Mouse (Mus musculus): ENCODE measurements around the gene Slfn14.
"Not testable (repeated sequence)": the region's sequence is repeated elsewhere in the genome, so short reads cannot be mapped to it uniquely, and the experiment has no call there.

Slfn14 gene

DNA sequence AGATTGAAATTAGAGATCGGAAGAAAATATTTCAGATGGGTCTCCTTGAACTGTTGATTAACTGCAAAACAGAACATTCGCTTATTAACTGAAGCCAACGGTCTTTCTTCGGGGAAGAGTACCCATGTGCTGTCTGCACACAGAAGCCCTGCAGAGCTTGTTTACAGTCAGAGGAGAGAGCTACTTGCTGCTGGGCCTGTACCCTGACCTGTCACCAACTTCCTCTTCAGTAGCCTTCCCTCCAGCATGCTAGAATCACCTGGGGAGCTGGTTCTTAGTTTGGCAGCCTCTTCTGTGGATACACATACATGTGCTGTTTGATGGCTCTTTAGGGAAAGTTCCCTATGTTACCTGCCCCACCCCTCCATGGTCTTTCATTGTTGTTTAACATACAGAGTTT, 899 bp downstream of the Slfn14 start:
- no peak for DNase-seq (ENCODE audit: low read depth, low spot score)

DNA sequence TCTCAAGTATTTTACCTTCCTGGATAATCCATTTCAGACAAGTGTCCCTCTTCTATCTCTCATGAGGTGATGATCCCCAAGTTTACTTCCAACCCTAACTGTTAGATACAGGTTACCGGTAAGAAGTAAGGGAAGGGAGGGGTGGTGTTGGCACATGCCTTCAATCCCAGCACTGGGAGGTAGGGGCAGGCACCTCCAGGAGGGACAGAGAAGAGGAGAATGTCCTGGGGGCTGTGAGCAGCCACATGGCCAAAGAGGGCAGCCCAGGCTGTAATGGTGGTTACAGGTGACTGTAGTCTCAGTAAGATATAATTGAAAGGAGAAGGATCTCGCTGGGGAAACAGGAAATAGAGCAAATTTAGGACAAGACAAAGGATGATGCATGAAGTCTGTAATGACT, 4.4 kb downstream of the Slfn14 start:
- DNase-seq (ENCODE audit: low read depth, low spot score): no peak

- DNase-seq (ENCODE audit: low read depth, low spot score): no peak
Measured at GRCm38 (mm10) chr11:83279691-83280090, 6.8 kb downstream of the Slfn14 start.

DNA sequence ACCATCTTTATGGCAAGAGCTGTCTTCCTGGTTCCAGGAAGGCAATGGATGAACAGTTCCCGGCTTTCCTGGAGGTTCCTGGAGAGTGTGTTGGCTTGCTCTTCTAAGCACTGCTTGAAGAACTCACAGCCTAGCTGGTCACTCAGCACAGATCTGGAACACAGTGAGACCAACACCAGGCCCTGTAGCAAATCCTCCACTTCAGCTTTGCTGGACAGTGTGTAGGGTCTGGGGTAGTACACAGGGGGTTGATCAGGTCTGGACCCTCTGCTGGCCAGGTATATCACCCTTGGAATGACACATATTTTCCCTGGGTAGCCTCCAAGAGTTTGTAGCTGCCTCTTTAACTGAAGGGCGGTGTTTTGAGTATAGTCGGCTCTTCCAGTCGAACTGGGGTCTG, 7.5 kb downstream of the Slfn14 start:
- no peak for DNase-seq (ENCODE audit: low read depth, low spot score)

DNA sequence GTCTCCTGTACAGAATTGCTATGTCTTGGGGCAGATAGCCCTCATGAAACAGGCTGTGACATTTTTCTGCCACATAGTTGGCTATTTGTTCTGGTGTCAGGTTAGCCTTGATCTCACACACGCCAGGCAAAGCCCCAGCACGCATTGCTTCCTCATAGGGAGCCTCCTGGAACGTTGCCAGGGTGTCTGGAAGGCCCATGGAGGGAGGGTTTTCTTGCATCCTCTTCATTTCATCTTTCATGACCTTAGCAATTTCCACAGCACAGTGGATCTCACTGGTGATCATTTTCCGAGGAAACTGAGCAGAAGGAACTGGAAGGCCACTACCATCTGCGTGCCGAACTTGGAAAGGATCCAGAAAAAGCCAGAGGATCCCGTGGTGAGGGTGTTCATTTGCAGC, 10.3 kb downstream of the Slfn14 start:
- DNase-seq (ENCODE audit: low read depth, low spot score): no peak

DNA sequence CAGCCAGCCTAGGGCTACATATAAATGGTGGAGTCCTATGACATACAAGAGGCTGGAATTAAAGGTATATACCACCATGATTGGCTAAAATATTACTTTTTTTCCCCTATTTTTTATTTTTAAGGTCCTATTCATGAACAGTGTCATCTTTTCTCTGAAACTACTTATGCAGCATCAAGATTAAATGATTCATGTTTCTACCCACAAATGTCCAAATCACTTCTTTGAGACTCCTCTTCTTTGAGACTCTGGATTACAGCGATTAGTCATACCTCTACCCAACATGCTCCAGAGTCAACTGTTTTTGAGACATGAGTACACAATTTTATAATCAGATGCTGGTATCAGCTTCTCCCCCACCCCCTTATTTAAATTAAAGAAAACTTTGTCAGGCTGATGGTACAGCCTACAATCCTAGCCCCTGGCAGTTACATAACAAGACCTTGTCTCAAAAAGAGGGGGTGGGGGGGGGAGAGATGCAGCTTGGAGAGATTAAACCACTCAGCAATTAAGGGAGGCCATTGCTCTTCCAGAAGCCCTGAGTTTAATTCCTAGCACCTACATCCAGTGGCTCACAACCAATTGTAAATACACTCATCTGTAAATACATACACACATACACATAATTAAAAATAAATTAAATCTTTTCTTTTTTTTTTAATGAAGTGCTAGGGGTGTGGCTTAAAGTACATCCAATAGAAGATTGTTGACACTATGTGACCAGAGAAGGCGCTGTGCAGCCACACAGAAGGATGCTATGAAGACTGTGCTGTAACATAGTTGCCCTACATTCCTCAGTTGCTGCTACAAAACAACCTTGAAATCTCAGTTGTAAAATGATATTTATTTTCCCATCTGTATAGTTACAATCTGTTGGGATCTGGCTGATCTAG, 14.3 kb downstream of the Slfn14 start:
- peak; percentile 79 for DNase-seq (ENCODE audit: low read depth, low spot score)

GRCm38 (mm10) chr11:83271151-83271950, 15.2 kb downstream of the Slfn14 start:
- peak; percentile 91 for DNase-seq (ENCODE audit: low read depth, low spot score)

- no peak for DNase-seq (ENCODE audit: low read depth, low spot score)
Measured at GRCm38 (mm10) chr11:83270842-83271150, 15.7 kb downstream of the Slfn14 start.

GRCm38 (mm10) chr11:83263146-83263545, 23.4 kb downstream of the Slfn14 start:
- DNase-seq (ENCODE audit: low read depth, low spot score): peak; percentile 64

DNA sequence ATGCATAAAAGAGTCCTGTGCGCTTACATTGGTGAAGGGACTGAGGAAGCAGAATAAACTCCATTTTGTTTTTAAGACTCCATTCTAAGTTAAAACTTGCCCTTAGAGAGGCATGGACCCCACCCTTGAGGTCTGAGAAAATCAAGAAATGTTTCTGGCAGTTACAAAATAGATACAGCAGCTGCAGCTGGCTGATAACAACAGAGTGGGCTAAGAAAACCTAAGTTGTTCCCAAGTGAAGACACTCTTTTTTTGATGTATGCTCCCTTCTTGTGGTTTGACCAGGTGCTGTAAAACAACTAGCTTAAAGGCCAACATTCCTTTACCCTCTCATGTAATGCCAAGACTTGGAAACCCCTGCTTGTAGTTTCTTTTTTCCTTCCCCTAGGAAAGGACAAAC, 23.9 kb downstream of the Slfn14 start:
- no peak for DNase-seq (ENCODE audit: low read depth, low spot score)

DNA sequence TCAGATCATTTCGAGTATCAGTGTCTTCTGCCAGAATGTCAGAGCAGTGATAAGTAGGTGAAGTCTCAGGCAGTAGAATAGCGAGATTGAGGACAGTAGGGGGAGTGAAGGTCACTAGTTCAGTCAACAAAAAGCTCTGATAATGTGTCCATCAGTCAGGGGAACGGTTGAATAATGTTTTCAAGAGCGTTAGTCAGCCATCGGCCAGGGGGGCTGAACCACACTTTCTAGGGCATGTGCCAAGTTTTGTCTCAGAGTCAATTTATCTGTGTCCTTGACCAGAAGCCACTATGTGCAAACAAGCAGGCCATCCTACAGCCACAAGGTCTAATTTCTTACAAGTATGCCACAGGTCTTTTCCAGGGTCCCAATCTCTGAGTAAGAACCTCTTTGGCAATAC, 29.3 kb downstream of the Slfn14 start:
- DNase-seq (ENCODE audit: low read depth, low spot score): not testable (repeated sequence)

DNA sequence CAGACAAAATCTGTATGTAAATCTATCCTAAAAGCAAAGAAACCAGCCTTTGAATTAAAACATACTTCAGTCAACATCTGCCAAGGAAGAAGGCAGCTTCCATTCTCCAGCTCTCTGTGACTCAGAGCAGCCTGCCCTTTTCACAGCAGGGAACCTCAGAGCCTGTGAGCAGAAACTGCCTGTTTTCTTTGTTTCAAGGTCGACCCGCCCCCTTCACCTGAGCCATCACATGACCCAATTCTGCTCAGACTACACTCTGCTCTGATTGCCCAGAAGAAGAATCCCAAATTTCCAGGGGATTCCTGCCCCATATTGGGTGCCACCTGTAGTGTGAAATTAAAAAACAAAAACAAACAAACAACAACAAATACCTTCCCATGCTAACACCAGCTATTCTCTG, 46.7 kb downstream of the Slfn14 start:
- DNase-seq (ENCODE audit: low read depth, low spot score): no peak

DNA sequence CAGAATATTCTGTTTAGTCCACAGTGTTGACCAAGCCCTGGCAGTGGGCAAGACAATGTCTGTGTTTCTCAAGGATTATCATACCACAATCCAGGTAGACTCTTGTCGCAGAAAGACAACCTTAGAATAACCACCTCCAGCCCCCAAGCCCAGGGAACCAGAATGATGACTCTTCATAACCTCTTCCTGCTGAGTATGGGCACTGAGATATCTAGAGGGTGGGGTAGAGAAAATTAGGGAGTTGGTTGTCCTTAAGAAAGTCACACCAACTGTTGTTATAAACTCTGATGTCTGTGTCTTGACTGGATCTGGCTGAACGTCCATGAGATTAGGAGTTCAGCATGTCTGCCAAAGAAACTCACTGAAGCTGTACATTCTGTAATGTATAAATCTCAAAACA, 48.1 kb downstream of the Slfn14 start:
- DNase-seq (ENCODE audit: low read depth, low spot score): no peak

GRCm38 (mm10) chr11:83237390-83237789, 49.1 kb downstream of the Slfn14 start:
- not testable (repeated sequence) for DNase-seq (ENCODE audit: low read depth, low spot score)

DNA sequence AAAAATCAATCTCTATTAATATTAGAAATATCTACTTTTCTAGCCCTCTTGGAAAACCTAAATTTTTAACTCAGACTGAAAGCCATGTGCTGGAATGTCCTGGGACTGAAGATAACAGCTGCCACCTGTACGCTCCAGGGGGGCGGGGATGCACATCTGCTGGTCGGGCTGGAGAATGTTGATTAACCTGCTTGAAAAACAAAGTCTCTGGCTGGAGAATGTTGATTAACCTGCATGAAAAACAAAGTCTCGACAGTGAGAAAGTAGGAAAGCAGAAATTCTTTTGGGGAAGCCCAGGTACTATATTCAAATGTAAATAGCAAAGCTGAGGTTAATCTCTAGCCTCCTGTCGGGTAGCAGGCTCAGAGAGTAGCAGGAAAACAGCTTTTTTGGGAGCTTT, 52.9 kb downstream of the Slfn14 start:
- not testable (repeated sequence) for DNase-seq (ENCODE audit: low read depth, low spot score)

DNA sequence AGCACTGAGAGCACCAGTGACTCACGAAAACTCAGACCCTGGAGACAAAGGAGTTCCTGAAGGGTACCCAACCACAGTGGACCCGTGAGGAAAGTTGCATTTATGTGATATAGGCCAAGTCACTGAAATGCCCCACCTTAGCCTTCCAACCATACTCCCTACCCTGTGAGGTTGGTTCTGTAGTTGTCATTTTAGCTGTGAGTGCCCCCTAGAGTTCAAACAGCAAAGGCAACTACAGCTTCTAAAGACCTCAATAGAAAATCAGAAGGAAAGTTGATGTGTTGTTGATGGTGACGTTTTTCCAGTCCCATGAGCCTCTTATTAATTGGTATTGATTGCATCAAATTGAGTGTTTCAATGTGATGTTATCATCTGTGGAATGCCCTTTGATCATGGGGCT, 55.6 kb downstream of the Slfn14 start:
- DNase-seq (ENCODE audit: low read depth, low spot score): peak; percentile 71

DNA sequence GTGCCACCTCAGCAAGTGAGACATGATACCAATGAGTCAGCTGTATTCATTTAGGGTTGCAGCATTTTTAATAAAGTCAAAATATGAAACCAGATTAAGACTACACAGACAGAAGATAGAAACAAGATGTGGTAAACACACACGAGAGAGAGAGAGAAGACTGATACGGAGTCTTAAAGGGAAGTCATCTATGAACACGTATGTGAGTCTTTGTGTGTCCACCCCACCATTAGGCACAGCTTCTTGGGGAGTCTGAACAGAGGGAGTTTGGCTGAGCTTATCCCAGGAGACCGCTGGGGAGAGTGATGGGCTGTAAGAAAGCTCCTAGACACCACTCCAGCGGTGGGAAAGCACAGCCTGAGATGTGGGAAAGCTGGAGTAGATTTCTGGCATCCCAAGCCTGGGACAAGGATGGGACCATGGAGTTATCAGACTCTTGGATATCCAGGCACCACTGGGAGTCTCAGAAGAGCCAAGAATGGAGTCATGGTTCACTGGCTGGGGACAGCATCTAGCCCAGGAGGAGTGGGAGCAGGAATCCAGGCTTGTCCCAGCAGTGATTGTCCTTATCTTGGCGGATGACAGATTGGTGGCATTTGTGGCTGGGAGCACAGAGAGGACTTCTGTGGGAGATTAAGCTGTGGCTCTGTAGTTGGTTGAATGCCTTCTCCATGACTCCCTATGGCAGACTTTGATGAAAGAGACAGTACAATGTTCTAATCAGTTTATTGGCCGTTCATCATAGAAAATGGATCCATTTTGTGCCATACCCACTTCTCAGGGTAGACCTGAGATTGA, 58.4 kb downstream of the Slfn14 start:
- no peak for DNase-seq (ENCODE audit: low read depth, low spot score)

DNA sequence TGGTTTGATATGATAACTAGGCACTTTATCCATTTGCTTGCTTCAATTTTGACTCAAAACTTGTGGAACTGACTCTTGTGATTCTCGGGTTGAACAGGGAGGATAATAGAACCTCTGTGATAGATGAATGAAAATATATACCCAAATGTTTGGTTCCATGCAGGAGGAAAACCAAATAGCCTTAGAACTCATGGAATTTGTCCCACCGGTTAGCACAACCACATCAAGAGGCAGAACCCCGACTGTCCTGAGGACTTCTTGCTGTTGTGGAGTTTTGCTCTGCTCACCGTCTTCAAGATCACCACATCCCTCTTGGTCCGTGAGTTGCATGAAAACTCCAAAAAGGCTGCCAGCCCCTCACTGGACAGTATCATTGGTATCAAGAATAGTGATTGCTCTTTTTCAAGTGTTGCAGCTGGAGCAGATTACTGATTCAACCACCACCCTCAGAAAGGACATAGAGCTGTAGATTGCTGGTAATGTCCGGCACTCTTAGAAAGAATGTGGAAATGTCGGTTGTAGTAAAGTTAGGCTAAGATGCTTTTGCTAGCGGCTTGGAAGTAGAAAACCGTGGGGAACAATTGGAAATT, 61.1 kb downstream of the Slfn14 start:
- DNase-seq (ENCODE audit: low read depth, low spot score): no peak
